Mouse (Mus musculus) left cerebral cortex, adult 11 months (tissue): ENCODE results near the gene 4930426L09Rik.
"Not testable (repeated sequence)": the region's sequence is repeated elsewhere in the genome, so short reads cannot be mapped to it uniquely, and the experiment has no call there.

Experiments used
- DNase-seq: peaks from one replicate; pipeline ENCODE4 v3.0.0; 2022; ENCODE audit warnings: low spot score

The 4930426L09Rik gene

GRCm38 (mm10) chr2:18970461-18970860 is 27.7 kb upstream of the 4930426L09Rik start:
- DNase-seq: no peak

- no peak for DNase-seq
These were observed 26.6 kb upstream of the 4930426L09Rik start for GRCm38 (mm10) chr2:18971564-18971963.

GRCm38 (mm10) chr2:18974882-18975645 is 23.1 kb upstream of the 4930426L09Rik start:
- no peak for DNase-seq

- no peak for DNase-seq
These were observed 22.0 kb upstream of the 4930426L09Rik start for GRCm38 (mm10) chr2:18976175-18976574.

GRCm38 (mm10) chr2:18977201-18977805 is 20.8 kb upstream of the 4930426L09Rik start:
- DNase-seq: no peak

GRCm38 (mm10) chr2:18979046-18979445 is 19.1 kb upstream of the 4930426L09Rik start:
- no peak for DNase-seq

GRCm38 (mm10) chr2:18979675-18980074 is 18.5 kb upstream of the 4930426L09Rik start:
- DNase-seq: no peak

- no peak for DNase-seq
These were observed 15.6 kb upstream of the 4930426L09Rik start for GRCm38 (mm10) chr2:18982581-18982980.

- DNase-seq: no peak
These were observed 14.6 kb upstream of the 4930426L09Rik start for GRCm38 (mm10) chr2:18983546-18983945.

GRCm38 (mm10) chr2:18984095-18984847 is 13.9 kb upstream of the 4930426L09Rik start:
- DNase-seq: no peak

- no peak for DNase-seq
These were observed 12.6 kb upstream of the 4930426L09Rik start for GRCm38 (mm10) chr2:18985506-18985905.

- no peak for DNase-seq
These were observed 9.3 kb upstream of the 4930426L09Rik start for GRCm38 (mm10) chr2:18988885-18989284.

GRCm38 (mm10) chr2:18992512-18993510 is 5.3 kb upstream of the 4930426L09Rik start:
- DNase-seq: no peak

- no peak for DNase-seq
These were observed 1.5 kb upstream of the 4930426L09Rik start for GRCm38 (mm10) chr2:18996451-18997211.

GRCm38 (mm10) chr2:18997387-18997971 is 664 bp upstream of the 4930426L09Rik start:
- no peak for DNase-seq

GRCm38 (mm10) chr2:18999395-18999794 is 1.3 kb downstream of the 4930426L09Rik start:
- no peak for DNase-seq

GRCm38 (mm10) chr2:19004801-19005200 is 6.7 kb downstream of the 4930426L09Rik start:
- no peak for DNase-seq

GRCm38 (mm10) chr2:19006124-19006523 is 8.0 kb downstream of the 4930426L09Rik start:
- DNase-seq: no peak

- no peak for DNase-seq
These were observed 9.4 kb downstream of the 4930426L09Rik start for GRCm38 (mm10) chr2:19007580-19007979.

GRCm38 (mm10) chr2:19010541-19010940 is 12.4 kb downstream of the 4930426L09Rik start:
- DNase-seq: not testable (repeated sequence)
